Mouse (Mus musculus): Measurements from ENCODE around the gene Prf1.
A peak's percentile ranks its signal among the peaks of the same experiment; 100 is the strongest.

The Prf1 gene

GRCm38 (mm10) chr10:61290016-61290415, 7.6 kb upstream of the Prf1 start:
- DNase-seq (ENCODE audit: low read depth), result no peak

- DNase-seq (ENCODE audit: low read depth), result peak; percentile 16
Observed at GRCm38 (mm10) chr10:61290479-61290878, 7.2 kb upstream of the Prf1 start.

- no peak for DNase-seq (ENCODE audit: low read depth)
Observed at GRCm38 (mm10) chr10:61294242-61294641, 3.4 kb upstream of the Prf1 start.

- DNase-seq (ENCODE audit: low read depth), result peak; percentile 61
Observed at GRCm38 (mm10) chr10:61296713-61297445, 754 bp upstream of the Prf1 start.

GRCm38 (mm10) chr10:61300996-61301395, 3.4 kb downstream of the Prf1 start:
- peak; percentile 72 for DNase-seq (ENCODE audit: low read depth)

GRCm38 (mm10) chr10:61304046-61304445, 6.4 kb downstream of the Prf1 start:
- no peak for DNase-seq (ENCODE audit: low read depth)

GRCm38 (mm10) chr10:61305928-61306590, 8.4 kb downstream of the Prf1 start:
- DNase-seq (ENCODE audit: low read depth), result peak; percentile 81

- DNase-seq (ENCODE audit: low read depth), result no peak
Observed at GRCm38 (mm10) chr10:61308706-61309320, 11.2 kb downstream of the Prf1 start.

- DNase-seq (ENCODE audit: low read depth), result no peak
Observed at GRCm38 (mm10) chr10:61312159-61312558, 14.5 kb downstream of the Prf1 start.

GRCm38 (mm10) chr10:61312754-61313153, 15.1 kb downstream of the Prf1 start:
- no peak for DNase-seq (ENCODE audit: low read depth)

GRCm38 (mm10) chr10:61313750-61314149, 16.1 kb downstream of the Prf1 start:
- DNase-seq (ENCODE audit: low read depth), result no peak

GRCm38 (mm10) chr10:61315324-61315880, 17.8 kb downstream of the Prf1 start:
- DNase-seq (ENCODE audit: low read depth), result no peak

- no peak for DNase-seq (ENCODE audit: low read depth)
Observed at GRCm38 (mm10) chr10:61318527-61318926, 20.9 kb downstream of the Prf1 start.

- no peak for DNase-seq (ENCODE audit: low read depth)
Observed at GRCm38 (mm10) chr10:61324717-61325116, 27.1 kb downstream of the Prf1 start.

- DNase-seq (ENCODE audit: low read depth), result no peak
Observed at GRCm38 (mm10) chr10:61325782-61326328, 28.2 kb downstream of the Prf1 start.

GRCm38 (mm10) chr10:61327545-61327944, 29.9 kb downstream of the Prf1 start:
- DNase-seq (ENCODE audit: low read depth), result no peak

- no peak for DNase-seq (ENCODE audit: low read depth)
Observed at GRCm38 (mm10) chr10:61328927-61329326, 31.3 kb downstream of the Prf1 start.

- no peak for DNase-seq (ENCODE audit: low read depth)
Observed at GRCm38 (mm10) chr10:61331046-61331445, 33.4 kb downstream of the Prf1 start.

GRCm38 (mm10) chr10:61334545-61334944, 36.9 kb downstream of the Prf1 start:
- no peak for DNase-seq (ENCODE audit: low read depth)

GRCm38 (mm10) chr10:61336137-61336536, 38.5 kb downstream of the Prf1 start:
- DNase-seq (ENCODE audit: low read depth), result peak; percentile 90

GRCm38 (mm10) chr10:61336592-61336991, 39.0 kb downstream of the Prf1 start:
- peak; percentile 62 for DNase-seq (ENCODE audit: low read depth)

GRCm38 (mm10) chr10:61337665-61338064, 40.0 kb downstream of the Prf1 start:
- no peak for DNase-seq (ENCODE audit: low read depth)

GRCm38 (mm10) chr10:61339216-61339615, 41.6 kb downstream of the Prf1 start:
- DNase-seq (ENCODE audit: low read depth), result no peak
